Mouse (Mus musculus) midbrain, embryonic 11.5 days (tissue): ENCODE results near the gene Utrn. TPM values are rescaled to one million over a fixed set of nuclear protein-coding genes. Genes with fewer than 3 reads are reported as not detected.

Experiments used
- ATAC-seq: fragments of 200-750 bp; cut with Nextera tagmentation; 2 replicates; pipeline ENCODE4 v1.8.0; 2017; ENCODE audit warnings: moderate TSS enrichment, moderate library complexity; ENCODE audit not compliant: low FRiP score
- DNase-seq: peaks from one replicate; pipeline ENCODE4 v3.0.0; 2015; ENCODE audit warnings: low spot score; ENCODE audit errors: missing footprints
- H3K27ac ChIP-seq: fragments of 300-500 bp; sonication (generic); 2 replicates; pipeline ENCODE4 v1.5.1; 2014; ENCODE audit warnings: low read depth, low read length
- H3K27me3 ChIP-seq: fragments of 300-500 bp; sonication (generic); 2 replicates; pipeline ENCODE4 v1.6.1; 2014; ENCODE audit warnings: mild to moderate bottlenecking, low read length, moderate library complexity, mixed read lengths; ENCODE audit not compliant: control insufficient read depth, insufficient read depth
- H3K36me3 ChIP-seq: fragments of 300-500 bp; sonication (generic); 2 replicates; pipeline ENCODE4 v1.6.1; 2014; ENCODE audit warnings: mild to moderate bottlenecking, low read length, moderate library complexity, mixed read lengths; ENCODE audit not compliant: control insufficient read depth, insufficient read depth
- H3K4me1 ChIP-seq: fragments of 300-500 bp; sonication (generic); 2 replicates; pipeline ENCODE4 v1.6.1; 2014; ENCODE audit warnings: low read length; ENCODE audit not compliant: control insufficient read depth, insufficient read depth
- H3K4me2 ChIP-seq: fragments of 300-500 bp; sonication (generic); 2 replicates; pipeline ENCODE4 v1.6.1; 2014; ENCODE audit warnings: mild to moderate bottlenecking, moderate library complexity
- H3K4me3 ChIP-seq: fragments of 300-500 bp; sonication (generic); 2 replicates; pipeline ENCODE4 v1.5.1; 2014; ENCODE audit warnings: low read depth, low read length
- H3K9ac ChIP-seq: fragments of 300-500 bp; sonication (generic); 2 replicates; pipeline ENCODE4 v1.6.1; 2014; ENCODE audit warnings: low read length
- H3K9me3 ChIP-seq: fragments of 300-500 bp; sonication (generic); 2 replicates; pipeline ENCODE4 v1.6.1; 2016; ENCODE audit warnings: low read length; ENCODE audit not compliant: control insufficient read depth
- WGBS: fragments of 180-500 bp; shearing (Covaris S2); extraction: QIAGEN DNeasy Blood & Tissue Kit; methylation state at CpG from one replicate; pipeline ENCODE4 v1.1.7; 2014; 5-methylcytosine and 5-hydroxymethylcytosine counted together
- polyA plus RNA-seq: library from polyadenylated mRNA; unstranded; fragments of >200 nt; fragmentation: Nextera tagmentation; extraction: Ambion mirVana; gene quantifications from 2 replicates; pipeline ENCODE4 v1.2.1, GENCODE M21; 2014

The Utrn gene
- polyA plus RNA-seq, 1 experiment from 2014 or later, result 29.1 TPM

DNA sequence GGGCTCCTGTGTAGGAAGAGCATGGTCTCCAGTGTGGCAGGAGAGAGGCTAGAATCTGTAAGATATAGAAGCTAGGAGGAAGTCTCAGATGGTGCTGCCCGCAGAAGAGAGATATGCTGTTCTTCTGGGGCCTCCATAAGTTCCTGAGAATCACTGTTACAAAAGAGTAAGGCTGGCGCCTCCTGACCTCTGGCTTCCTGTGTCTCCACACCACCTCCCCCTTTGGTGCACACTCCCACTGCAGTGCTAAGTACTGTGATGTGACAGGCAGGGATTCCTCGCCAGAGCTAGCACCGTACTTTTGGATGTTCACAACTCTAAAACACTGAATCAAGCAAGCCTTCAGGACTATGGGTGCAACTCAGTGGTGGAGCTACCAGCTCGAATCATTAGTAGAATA, 140.1 kb downstream of the Utrn start:
- H3K4me2 ChIP-seq, result no peak overlapping the region
- no peak overlapping the region for H3K27ac ChIP-seq
- no peaks in the 10 kb centered on the region for H3K9me3 ChIP-seq
- peaks cover 2% of the 10 kb centered on the region; the same call in 1 of the 2 replicates for H3K4me1 ChIP-seq
- DNase-seq (no peak), ATAC-seq (no peak)
- H3K4me3 ChIP-seq, result no peak overlapping the region
- H3K27me3 ChIP-seq, result no peaks in the 10 kb centered on the region
- no peak overlapping the region for H3K9ac ChIP-seq
- 90% methylated on average over 5 of the region's 5 CpGs for WGBS
- no peaks in the 10 kb centered on the region for H3K36me3 ChIP-seq

DNA sequence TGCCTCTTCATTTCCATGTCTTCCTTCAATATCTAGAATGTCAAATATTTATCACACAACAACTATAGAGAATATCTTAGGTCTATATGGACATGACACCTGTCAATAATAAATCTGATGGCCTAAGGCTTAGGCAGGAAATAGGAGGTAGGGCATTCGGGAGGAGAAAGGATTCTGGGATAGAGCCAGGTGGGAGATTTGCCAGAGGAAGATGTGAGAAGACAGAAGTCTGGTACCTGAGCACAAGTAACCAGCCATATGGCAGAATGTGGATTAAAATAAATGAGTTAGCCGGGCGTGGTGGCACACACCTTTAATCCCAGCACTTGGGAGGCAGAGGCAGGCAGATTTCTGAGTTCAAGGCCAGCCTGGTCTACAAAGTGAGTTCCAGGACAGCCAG, 141.3 kb downstream of the Utrn start:
- H3K9ac ChIP-seq, result no peak overlapping the region
- H3K36me3 ChIP-seq, result no peaks in the 10 kb centered on the region
- WGBS, result 94% methylated on average over 3 of the region's 3 CpGs
- no peak overlapping the region for H3K27ac ChIP-seq
- H3K4me2 ChIP-seq, result no peak overlapping the region
- ATAC-seq, result no peak
- H3K27me3 ChIP-seq, result no peaks in the 10 kb centered on the region
- no peak for DNase-seq
- no peak overlapping the region for H3K4me3 ChIP-seq
- H3K4me1 ChIP-seq, result peaks cover 2% of the 10 kb centered on the region; the same call in 1 of the 2 replicates
- H3K9me3 ChIP-seq, result no peaks in the 10 kb centered on the region

DNA sequence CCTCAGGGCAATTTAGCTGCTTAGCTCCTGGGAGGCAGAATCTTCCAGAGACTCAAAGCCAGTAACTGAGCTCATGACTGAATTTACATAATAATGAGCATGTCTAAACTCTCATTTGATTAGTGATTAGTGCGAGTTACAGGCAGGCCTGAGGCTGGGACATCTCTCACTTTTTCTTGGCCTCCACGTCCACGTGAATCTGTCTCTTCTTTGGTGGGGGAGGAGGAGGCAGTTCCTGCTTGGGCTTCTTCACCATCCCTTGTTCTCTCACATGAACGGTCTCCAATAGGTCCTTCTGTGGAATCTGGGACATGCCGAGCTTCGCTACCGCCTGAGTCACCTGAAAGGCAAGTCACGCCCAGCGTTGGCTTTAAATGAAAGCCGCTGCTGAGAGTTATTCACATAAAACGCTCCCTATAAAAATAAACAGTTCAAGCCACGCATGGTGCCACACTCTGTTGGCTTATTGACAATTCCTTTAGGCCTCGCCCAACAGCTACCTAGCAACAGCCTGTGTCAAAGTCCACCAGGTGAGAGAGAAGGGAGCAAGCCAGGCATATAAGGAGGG, 143.0 kb downstream of the Utrn start:
- H3K4me2 ChIP-seq, result no peak overlapping the region
- no peak overlapping the region; the same call in 1 of the 2 replicates for H3K27ac ChIP-seq
- DNase-seq, result no peak

DNA sequence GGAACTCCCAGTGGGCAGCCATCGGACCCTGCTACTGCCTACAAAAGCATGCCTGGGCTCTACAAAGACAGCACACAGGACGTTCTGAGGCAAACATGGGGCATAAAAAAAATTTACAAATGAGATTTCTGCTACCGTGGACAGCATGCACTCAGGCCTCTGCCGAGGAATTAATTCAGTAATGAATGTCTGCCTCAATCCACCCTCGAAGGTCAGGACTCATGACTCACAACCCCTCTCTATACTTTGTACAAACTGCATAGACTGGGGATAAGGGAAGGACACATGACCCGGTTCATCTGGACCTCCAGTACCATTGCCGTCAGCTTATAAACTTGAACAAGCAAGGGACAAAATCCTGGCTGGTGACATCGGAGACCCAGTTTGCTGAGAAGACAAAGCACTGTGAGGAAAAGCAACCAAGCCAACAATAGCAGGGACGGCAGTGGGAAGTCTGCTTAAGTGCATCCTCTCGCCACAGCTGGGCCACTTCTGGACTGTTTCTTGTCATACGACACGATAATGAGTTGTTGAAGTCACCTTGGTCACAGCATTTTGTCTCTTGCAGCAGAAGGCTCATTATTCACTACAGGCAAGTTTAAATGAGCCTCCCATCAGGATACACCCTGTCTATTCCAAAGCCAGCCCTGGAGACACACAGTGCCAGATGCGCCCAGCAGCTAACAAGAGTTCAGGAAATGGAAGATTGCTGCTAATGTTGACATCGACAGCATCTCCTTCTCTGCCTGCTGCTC, 144.7 kb downstream of the Utrn start:
- H3K36me3 ChIP-seq, result no peaks in the 10 kb centered on the region; the same call in 1 of the 2 replicates
- peak; percentile 59 for ATAC-seq
- H3K4me2 ChIP-seq, result no peak overlapping the region
- no peaks in the 10 kb centered on the region for H3K9me3 ChIP-seq
- 72% methylated on average over 14 of the region's 14 CpGs for WGBS
- no peak overlapping the region for H3K4me3 ChIP-seq
- no peak overlapping the region; the same call in 1 of the 2 replicates for H3K27ac ChIP-seq
- no peak for DNase-seq
- H3K4me1 ChIP-seq, result peaks cover 2% of the 10 kb centered on the region; the same call in 1 of the 2 replicates
- no peak overlapping the region for H3K9ac ChIP-seq
- no peaks in the 10 kb centered on the region for H3K27me3 ChIP-seq

More for the DNA sequence above, 143.0 kb downstream of the Utrn start:
- Histone ChIP-seq H3K36me3 (no peaks in the 10 kb centered on the region), H3K4me3 (no peak overlapping the region), H3K9me3 (no peaks in the 10 kb centered on the region), H3K4me1 (peaks cover 2% of the 10 kb centered on the region; the same call in 1 of the 2 replicates), H3K27me3 (no peaks in the 10 kb centered on the region), H3K9ac (no peak overlapping the region)
- 0 out of 2 replicates have a peak, but pooled peaks have one; percentile 15 for ATAC-seq
- 57% methylated on average over 13 of the region's 13 CpGs for WGBS

DNA sequence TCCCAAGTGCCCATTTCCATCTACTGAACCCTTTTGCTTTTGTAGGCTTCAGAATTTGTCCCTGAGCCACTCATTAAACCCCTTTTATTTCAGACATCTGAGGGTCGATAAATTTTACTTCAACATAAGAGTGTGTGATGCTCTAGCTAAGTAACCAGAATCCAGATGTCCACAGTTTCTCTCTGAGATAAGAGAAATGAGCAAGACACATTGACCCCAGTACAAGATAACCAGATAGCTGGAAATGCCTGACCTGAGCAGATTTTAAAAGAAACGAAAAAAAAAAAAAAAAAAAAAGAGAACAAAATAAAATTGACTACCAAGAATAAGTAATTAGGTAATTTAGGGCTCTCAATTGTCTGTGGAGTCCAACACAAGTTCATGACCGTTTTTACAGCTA, 145.9 kb downstream of the Utrn start:
- H3K9ac ChIP-seq, result no peak overlapping the region
- WGBS, result 72% methylated on average over 3 of the region's 3 CpGs
- no peak overlapping the region for H3K27ac ChIP-seq
- H3K27me3 ChIP-seq, result no peaks in the 10 kb centered on the region
- H3K4me3 ChIP-seq, result no peak overlapping the region
- DNase-seq (no peak), ATAC-seq (no peak)
- no peaks in the 10 kb centered on the region; the same call in 1 of the 2 replicates for H3K36me3 ChIP-seq
- H3K4me2 ChIP-seq, result no peak overlapping the region
- H3K4me1 ChIP-seq, result peaks cover 2% of the 10 kb centered on the region; the same call in 1 of the 2 replicates
- H3K9me3 ChIP-seq, result no peaks in the 10 kb centered on the region

DNA sequence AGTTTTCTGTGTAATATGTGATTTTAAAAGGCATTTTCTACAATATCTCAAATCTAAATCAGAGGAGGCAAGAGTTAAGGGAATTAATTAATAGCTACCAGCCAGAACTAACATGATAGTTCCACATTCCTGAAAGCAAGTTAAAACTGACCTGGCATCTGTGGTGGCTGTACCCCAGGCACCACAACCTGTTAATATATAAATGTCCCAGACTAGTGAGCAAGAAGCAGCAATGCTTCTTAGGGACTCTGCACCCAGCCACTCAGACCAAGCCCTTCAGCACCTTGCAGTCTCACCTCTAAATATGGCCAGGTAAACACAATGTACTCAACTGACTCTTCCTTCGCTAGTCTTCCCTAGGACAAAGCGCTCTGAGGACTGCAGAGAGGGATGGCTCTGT, 147.1 kb downstream of the Utrn start:
- Histone ChIP-seq H3K4me2 (no peak overlapping the region), H3K36me3 (no peaks in the 10 kb centered on the region; the same call in 1 of the 2 replicates), H3K4me1 (peaks cover 2% of the 10 kb centered on the region; the same call in 1 of the 2 replicates), H3K9ac (no peak overlapping the region), H3K4me3 (no peak overlapping the region), H3K27me3 (no peaks in the 10 kb centered on the region), H3K9me3 (no peaks in the 10 kb centered on the region), H3K27ac (no peak overlapping the region)
- WGBS, result 67% methylated on average over 2 of the region's 2 CpGs
- no peak for ATAC-seq
- DNase-seq, result no peak

DNA sequence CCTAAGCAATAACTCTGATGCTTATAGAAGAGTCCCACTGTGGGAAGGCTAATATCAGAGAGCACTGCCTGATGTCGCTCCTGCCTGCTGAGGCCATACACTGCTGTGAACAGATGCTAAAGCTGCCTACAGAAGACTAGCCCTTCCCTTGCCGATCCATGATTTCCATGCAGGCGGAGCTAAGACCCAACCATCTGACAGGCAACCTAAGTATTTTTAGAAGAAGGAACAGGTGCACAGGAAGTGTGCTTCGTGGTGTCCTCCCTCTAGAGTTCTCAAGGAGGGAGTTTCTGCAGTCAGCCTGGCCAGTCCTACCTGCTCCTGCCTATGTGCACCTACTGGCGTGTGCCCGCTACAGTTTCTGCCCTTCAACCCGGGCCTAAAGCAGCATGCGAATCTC, 150.8 kb downstream of the Utrn start:
- Histone ChIP-seq H3K27me3 (no peaks in the 10 kb centered on the region), H3K9me3 (no peaks in the 10 kb centered on the region), H3K9ac (no peak overlapping the region), H3K4me3 (no peak overlapping the region), H3K36me3 (no peaks in the 10 kb centered on the region; the same call in 1 of the 2 replicates), H3K4me1 (no peaks in the 10 kb centered on the region), H3K4me2 (no peak overlapping the region), H3K27ac (no peak overlapping the region)
- DNase-seq (no peak), ATAC-seq (no peak)
- 91% methylated on average over 8 of the region's 8 CpGs for WGBS

DNA sequence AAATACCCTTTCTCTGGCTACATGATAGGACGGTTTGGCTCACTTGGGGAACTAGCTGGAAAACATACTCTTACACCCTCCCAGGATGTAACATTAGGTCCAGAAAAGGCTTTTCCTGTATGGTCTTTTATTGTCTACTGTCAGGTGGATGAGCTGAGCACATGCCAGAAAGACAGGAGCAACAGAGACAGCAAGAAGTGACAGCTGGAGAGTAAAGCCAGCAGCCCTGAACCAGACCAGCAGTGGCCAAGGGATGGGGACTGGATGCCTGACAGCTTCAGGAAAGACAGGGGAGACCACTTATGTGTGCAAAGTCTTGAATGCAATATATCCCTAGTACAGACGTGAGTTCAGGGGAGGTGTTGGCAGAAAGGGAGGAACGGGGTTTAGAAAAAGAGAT, 151.8 kb downstream of the Utrn start:
- ATAC-seq, result no peak
- H3K4me3 ChIP-seq, result no peak overlapping the region

DNA sequence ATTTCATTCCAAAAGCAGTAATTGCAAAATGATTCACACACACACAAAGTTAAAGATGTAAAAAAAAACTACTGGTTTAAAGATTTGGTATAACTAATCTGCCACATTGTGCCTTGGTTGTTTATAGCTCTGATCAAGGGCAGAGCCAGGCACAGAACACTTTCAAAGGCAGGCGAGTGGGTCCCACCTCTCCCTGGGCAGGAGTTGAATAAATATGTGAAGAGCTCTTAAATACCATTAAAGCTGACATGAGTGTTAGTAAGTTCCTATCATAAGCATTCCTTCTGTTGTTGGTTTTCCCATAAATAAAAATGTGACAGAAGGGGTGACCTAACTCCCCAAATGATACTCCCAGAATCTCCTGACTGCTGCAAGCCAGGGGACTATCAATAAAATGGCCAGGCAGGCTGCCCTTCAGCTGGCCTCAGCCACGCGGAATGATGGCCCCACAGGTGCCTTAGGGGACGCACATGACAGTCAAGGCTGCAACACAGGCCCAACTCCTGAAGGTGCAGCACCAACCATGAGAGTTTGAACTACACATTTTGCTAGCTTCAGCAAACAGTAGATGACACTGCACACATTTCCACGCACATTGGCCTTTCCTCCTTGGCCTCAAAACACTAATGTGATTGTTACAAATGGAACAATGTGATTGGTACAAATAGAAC, 152.4 kb downstream of the Utrn start:
- Histone ChIP-seq H3K36me3 (no peaks in the 10 kb centered on the region; the same call in 1 of the 2 replicates), H3K4me2 (no peak overlapping the region)

More for the DNA sequence above, 151.8 kb downstream of the Utrn start:
- no peaks in the 10 kb centered on the region for H3K9me3 ChIP-seq
- no peaks in the 10 kb centered on the region for H3K4me1 ChIP-seq
- H3K9ac ChIP-seq, result no peak overlapping the region
- no peaks in the 10 kb centered on the region; the same call in 1 of the 2 replicates for H3K36me3 ChIP-seq
- H3K27me3 ChIP-seq, result no peaks in the 10 kb centered on the region
- no peak overlapping the region for H3K27ac ChIP-seq
- no peak for DNase-seq
- H3K4me2 ChIP-seq, result no peak overlapping the region
- WGBS, result 97% methylated on average over 3 of the region's 3 CpGs

More for the DNA sequence above, 152.4 kb downstream of the Utrn start:
- 86% methylated on average over 5 of the region's 5 CpGs for WGBS
- DNase-seq, result no peak
- no peak overlapping the region for H3K9ac ChIP-seq
- H3K9me3 ChIP-seq, result no peaks in the 10 kb centered on the region
- ATAC-seq, result no peak
- no peak overlapping the region for H3K4me3 ChIP-seq
- no peaks in the 10 kb centered on the region for H3K4me1 ChIP-seq
- no peaks in the 10 kb centered on the region for H3K27me3 ChIP-seq
- no peak overlapping the region for H3K27ac ChIP-seq
